Mouse (Mus musculus): ENCODE data around the gene Psmg4.

DNA sequence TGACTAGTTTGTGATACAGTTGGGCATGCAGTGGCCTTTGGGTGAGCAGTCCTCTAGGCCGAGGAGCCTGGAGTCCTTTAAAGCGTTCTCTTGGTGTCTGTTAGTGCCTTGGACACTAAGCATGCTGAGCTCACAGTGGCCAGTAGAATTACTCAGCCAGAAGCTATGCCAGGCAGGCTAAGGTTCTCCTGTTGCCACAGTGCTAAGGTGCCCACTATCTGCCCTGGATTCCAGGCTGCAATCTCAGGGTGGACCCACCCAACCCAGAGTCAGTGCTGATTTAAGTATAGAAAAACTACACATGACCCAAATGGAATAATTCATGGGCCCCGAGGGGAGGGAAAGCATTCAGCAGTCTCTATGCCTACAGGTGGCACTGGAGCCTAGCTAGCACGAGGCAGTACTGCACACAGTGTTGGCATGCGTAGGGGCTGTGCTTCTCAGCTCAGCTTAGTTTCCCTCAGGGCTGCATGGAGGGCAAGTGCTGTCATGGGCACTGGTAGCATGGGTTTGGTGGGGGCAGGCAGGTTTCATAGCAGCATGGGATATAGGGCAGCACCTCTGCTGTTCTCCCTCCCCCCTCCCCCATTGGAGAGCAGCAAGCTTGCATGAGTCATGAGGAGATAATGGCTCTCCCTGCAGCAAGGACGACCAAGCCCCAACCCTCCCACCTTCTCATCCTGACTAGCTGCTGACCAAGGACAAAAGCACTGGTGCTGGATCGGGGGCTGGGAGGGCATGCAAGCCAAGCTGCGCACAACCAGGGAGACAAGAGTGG lies 29.8 kb downstream of the Psmg4 start:
- no peak for TF ChIP-seq EP300 (IDR thresholded peaks at IDR 0.05; ENCODE audit: low read depth)
- TF ChIP-seq CTCF (IDR thresholded peaks at IDR 0.05; ENCODE audit: low read depth) = peak; percentile 26; the same call in 1 of the 2 replicates

Measured in liver, embryonic 14.5 days (tissue).